Mouse (Mus musculus) granulocyte monocyte progenitor cell, adult 5-6 weeks (primary cell): ENCODE data around the gene Eif2s1. TPM values are rescaled to one million over a fixed set of nuclear protein-coding genes. Genes with fewer than 3 reads are reported as not detected.
"Not testable (repeated sequence)": the region's sequence is repeated elsewhere in the genome, so short reads cannot be mapped to it uniquely, and the experiment has no call there.

Source experiments
- ATAC-seq: replicated peaks from 2 replicates; pipeline ENCODE4 v1.8.0; 2016; ENCODE audit warnings: mild to moderate bottlenecking, moderate TSS enrichment, inconsistent platforms; ENCODE audit not compliant: poor library complexity, severe bottlenecking
- total RNA-seq, 2 experiments: library from RNA; stranded (forward) in 1 of 2; stranded (reverse) in 1 of 2; fragments of 200-712, 200-1000 nt in 1 of 2; fragments of >200 nt in 1 of 2; fragmentation: Nextera tagmentation in 1 of 2; gene quantifications; 2 replicates each; pipeline ENCODE4 v1.2.3; 2014 to 2017

Eif2s1 gene
- total RNA-seq, 2 experiments from 2014 or later = 95.3 to 130 TPM

DNA sequence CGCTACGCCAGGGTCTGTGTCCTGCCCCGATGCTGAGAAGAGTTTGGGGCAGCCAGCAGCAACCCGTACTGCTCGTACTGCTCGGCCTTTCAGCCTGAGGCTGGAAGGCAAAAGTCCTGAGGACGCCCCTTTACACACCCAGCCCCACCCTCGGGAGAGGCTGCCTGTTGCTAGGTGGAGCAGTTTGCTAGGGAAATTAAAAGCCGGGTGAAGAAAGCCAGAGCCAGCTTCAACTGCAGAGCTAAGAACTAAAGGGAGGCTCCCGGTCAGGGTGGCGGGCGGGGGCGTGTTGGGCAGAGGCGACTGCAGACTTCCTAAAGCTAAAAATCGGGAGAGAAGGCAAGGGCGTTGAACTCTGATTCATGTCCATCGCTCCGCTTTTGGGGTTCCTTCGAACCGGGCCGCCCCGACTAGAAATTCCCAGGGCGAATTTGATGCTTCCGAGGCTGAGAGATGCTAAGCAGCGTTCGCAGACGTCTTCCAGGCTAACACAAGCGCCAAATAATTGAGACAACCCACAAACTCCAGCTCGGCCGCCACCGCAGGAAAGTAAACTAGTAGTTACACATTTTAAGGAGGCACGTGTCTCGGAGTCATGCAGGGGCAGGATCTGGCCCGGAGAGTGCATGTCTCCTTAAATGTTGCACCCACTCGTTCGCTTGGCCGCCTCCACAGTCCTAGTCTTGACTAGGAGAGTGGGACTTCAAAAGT is 50.2 kb downstream of the Eif2s1 start:
- peak; percentile 36 for ATAC-seq

DNA sequence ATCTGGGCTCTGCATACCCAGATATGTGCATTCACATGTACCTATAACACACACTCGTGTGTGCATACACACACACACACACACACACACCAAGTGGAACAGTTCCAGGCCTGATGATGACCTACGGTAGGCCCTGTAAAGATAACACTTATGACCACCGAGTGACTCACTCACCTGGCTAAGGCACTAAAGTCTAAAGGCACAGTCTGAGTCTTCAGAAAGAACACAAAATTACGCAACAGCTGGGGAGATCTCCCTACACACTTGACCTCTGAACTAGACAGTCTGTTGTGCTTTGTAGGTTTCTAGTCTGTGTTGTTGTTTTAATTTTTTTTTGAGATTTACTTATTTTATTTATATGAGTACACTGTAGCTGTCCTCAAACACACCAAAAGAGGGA is 52.8 kb downstream of the Eif2s1 start:
- no peak for ATAC-seq

DNA sequence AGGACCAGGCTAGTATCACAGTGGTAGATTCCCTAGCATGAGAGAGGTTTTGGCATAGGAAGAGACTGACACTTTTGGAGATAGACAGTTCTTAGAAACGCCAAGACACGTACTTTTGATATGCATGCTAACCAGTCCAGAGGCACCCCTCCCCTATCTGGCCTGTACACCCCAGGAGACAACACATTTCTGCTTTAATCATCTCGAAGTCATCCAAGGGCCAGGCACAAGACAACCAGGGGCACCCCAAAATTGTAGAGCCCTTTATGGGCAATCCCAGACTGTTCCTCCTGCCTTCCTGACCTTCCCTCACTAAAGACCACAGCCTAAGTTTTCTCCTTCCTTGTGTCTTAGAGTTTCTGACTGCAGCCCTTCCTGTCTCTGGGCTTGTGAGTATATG is 53.9 kb downstream of the Eif2s1 start:
- ATAC-seq = no peak

DNA sequence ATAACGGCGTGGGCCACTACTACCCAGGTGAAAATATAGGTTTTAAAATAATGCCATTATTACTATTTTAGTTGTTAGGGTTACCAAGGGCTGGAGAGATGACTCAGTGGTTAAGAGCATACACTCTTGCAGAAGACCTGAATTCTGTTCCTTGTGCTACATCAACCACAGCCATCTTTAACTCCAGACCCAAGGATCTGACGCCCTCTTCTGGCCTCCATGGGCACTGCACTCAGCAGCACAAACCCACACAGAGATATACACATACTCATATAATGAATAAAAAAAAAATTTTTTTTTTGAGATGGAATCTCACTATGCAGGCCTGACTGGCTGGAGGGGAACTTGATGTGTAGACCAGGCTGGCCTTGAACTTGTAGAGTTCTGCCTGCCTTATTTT is 54.7 kb downstream of the Eif2s1 start:
- ATAC-seq = no peak

DNA sequence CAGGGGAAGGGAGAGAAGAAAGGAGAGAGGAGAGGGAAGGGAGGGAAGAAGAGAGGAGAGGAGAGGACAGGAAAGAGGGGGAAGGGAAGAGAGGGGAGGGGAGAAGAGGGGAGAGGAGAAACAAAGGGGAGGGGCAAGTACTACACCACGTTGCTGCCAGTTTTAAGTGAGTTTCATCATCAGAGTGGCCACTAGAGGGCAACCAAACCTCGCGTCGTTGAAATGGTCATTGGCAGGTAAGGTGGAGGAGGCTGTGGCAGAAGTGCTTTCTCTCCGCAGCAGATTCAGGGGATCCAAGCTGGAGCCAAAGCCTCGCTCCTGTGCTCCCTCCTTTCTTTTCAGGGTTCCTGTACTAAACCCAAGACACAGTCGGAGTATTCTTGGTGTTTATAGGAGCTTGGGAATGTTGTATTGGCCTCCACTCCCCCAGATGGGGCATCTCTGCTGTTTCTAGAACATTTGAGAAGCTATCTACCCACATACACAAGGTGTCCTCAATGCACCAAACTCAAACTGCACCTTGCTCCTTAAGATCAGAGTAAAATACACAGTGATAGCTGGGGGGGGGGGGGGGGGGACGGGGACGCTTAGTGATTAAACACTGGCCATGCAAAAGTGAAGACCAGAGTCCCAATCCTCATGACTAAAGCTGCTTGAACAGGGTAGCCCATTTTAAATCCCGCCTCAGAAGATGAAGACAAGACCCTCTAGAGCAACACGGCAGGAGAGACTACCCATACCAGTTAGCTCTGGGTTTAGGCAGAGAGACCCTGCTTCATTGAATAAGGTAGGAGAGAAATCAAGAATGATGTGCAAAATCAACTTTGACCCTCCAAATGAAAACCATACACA is 56.8 kb downstream of the Eif2s1 start:
- peak; percentile 75 for ATAC-seq

DNA sequence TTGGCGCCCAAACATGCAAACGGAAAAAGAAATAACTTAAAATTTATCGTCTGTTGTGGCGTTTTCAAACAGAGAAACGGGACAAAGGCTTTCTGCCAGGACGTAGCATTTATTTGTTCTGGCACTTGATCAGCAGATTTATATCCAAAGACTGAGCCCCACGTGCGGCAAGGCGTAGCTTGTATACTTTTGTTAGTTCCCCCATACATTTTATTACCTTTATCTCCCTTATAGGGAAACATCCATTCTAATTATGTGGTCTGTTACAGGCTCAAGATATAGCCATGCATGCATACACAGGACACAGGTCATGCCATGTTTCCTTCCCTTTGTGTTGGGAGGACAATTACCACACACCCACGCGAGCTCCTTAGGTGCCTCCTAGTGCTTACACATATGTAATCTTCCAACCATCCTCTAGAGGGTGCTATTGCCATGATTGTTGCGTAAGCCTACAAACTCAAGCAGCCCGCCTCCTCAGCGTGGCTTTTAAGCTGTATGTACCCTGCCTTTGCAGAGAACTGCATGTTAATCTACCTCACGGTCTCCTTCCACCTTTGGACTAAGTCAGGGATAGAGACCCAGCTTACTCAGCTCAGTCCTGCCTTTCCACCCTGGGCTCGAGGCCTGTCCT is 57.6 kb downstream of the Eif2s1 start:
- ATAC-seq = peak; percentile 82

DNA sequence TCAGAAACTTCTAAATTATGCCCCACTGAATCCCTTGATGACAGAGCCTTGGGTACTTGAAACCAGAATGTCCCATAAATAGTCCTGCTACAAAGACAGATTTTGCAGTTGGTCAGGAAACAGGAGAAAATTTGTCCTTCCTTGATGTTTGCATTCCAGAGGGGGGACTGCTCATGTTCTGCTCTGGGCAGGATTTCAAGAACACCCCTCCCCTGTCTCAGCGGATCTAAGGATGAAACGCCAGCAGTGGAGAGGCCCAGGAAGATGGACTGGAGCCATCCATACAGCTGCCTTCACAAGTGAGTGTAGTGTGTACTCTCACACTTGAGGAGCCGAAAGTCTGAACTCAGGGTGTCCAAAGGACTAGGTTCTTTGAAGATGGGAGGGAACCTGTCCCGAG is 59.8 kb downstream of the Eif2s1 start:
- no peak for ATAC-seq

DNA sequence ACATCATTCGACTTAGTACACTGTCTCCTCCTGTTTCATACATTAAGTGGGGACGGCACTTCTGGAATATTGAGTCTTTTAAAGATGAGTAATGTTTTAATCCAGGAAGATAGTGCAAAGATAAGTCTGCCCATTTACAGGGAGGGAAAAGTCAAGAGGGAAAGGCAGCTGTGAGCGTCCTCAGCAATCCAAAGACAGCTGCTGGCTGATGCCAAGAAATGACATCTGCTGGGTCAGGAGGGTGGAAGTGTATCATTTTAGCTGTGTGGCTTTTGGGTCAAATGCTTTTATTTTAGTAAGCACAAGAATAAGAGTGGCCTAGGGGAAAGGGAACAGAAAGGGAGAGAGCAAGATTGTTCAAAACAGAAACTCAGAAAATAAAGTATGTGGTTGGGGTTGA is 60.4 kb downstream of the Eif2s1 start:
- 0 out of 2 replicates have a peak, but pooled peaks have one; percentile 4 for ATAC-seq

DNA sequence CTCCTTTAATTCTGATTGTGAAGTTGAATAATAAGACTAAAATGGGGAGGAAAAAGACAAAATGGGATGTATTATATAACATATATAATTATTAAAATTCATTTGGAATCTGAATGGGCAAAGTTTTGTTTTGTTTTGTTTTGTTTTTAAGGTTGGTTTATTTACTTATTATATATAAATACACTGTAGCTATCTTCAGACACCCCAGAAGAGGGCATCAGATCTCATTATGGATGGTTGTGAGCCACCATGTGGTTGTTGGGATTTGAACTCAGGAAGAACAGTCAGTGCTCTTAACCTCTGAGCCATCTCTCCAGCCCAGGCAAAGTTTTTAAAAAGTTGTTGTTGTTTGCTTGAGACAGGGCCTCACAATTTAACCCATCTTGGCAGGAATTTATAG is 61.4 kb downstream of the Eif2s1 start:
- not testable (repeated sequence) for ATAC-seq

DNA sequence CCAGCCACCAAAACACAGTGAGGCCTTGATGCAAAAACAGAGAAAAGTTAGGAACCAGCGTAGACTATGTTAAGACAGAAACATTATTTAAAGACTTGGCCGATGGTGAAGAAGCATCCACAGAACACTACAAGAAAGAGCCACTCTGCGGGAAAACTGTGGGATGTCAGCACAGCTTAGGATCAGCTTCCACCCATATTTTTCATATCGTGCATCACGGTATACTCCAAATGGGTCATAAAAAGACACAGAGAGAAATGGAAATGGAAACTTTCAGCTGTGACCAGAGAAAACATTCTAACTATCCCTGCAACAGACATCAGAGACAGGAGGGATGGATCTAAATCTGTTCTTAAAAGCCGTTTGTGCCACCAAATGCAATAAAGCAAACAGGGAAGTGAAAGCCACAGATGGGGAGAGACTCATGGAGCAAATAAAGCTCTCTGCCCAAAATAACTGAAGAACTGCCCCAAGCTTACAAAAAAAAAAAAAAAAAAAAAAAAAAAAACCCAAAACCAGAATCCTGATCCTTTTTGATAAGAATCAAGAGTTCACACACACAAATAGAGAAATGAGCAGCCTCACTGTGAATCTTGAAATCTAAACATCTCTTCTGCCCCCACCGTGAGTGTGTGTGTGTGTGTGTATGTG is 62.0 kb downstream of the Eif2s1 start:
- ATAC-seq = peak; percentile 78

DNA sequence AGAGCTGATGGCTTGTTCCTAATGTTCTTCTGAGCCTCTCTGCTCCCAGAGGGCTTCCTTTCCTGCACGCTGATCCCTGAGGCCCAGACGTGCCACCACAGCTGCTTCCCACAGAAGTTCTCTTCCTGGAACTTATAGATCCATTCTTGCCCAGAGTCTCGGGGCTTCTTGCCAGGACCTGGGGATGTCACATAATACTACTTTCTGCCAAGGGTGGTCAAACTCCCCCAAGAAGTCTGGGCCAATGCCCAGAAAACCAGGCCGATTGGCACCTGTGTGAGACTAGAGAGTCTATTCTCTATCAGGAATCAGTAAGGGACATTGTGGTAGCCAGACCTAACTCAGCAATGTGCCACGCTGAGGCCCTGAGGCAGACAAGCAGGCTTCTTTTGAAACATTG is 65.7 kb downstream of the Eif2s1 start:
- ATAC-seq = no peak

DNA sequence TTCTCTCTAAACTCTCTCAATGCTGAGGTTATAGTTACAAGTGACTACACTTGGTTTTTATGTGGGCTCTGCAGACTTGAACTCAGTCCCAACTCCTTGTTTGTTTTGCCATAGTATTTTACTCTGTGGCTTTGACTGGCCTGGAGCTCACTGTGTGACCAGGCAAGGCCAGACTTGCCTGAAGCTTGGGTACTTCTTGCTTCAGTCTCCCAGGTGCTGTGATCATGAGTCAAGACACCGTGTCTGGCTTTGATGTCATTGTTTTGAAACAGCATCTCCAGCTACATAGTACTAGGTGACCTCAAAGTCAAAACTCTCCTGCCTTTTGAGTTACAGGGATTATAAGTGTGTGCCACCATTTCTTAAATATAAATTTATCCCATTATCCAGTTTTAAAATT is 68.3 kb downstream of the Eif2s1 start:
- no peak for ATAC-seq

DNA sequence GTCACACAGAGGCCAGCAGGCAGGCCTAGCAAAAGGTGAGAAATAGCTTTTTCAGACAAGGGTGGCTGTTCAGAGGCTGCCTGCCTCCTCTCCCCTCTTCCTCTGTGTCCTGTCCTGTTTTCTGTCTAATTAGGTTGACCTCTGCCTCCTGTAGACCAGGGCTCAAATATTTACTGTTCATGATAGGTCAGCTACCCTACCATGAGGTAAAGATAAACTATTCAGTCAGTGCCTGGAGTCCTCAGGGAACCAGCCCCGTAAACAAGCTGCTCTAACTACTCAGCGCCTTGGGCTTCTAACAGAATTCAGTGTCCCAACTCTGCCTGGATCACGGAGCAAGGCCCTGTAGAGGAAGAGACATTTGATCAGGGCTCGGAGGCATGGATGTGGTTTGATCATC is 74.9 kb downstream of the Eif2s1 start:
- ATAC-seq = no peak

Other genes with a start within 250 kb of the Eif2s1 start
- not detected in 2 replicates for gene Fam71d, start 170.3 kb upstream of the Eif2s1 start, total RNA-seq (2014; fragmentation: Nextera tagmentation)
- not detected in 2 replicates for gene Fam71d, start 170.3 kb upstream of the Eif2s1 start, total RNA-seq (2017)
- gene Mpp5, start 112.9 kb upstream of the Eif2s1 start, total RNA-seq (2014; fragmentation: Nextera tagmentation) = 5.5 and 6.9 TPM in 2 replicates
- gene Mpp5, start 112.9 kb upstream of the Eif2s1 start, total RNA-seq (2017) = 10.0 and 15.3 TPM in 2 replicates
- gene Atp6v1d, start 181 bp upstream of the Eif2s1 start, total RNA-seq (2014; fragmentation: Nextera tagmentation) = 47.8 and 57.0 TPM in 2 replicates
- gene Atp6v1d, start 181 bp upstream of the Eif2s1 start, total RNA-seq (2017) = 35.2 and 45.5 TPM in 2 replicates
- gene Plek2, start 45.1 kb downstream of the Eif2s1 start, total RNA-seq (2014; fragmentation: Nextera tagmentation) = not detected in 2 replicates
- gene Plek2, start 45.1 kb downstream of the Eif2s1 start, total RNA-seq (2017) = 0.10 TPM in 1 of 2 replicates, not detected in the other
- 104 and 113 TPM in 2 replicates for gene Tmem229b, start 145.8 kb downstream of the Eif2s1 start, total RNA-seq (2014; fragmentation: Nextera tagmentation)
- gene Tmem229b, start 145.8 kb downstream of the Eif2s1 start, total RNA-seq (2017) = 83.8 and 100 TPM in 2 replicates
- gene Plekhh1, start 167.3 kb downstream of the Eif2s1 start, total RNA-seq (2014; fragmentation: Nextera tagmentation) = 0.41 TPM in 1 of 2 replicates, not detected in the other
- 0.09 and 0.21 TPM in 2 replicates for gene Plekhh1, start 167.3 kb downstream of the Eif2s1 start, total RNA-seq (2017)
- 13.6 and 14.3 TPM in 2 replicates for gene Pigh, start 227.8 kb downstream of the Eif2s1 start, total RNA-seq (2014; fragmentation: Nextera tagmentation)
- gene Pigh, start 227.8 kb downstream of the Eif2s1 start, total RNA-seq (2017) = 14.7 and 14.8 TPM in 2 replicates